Mouse (Mus musculus) CH12.LX (cell line): ENCODE data around the gene Mettl26. TPM values are rescaled to one million over a fixed set of nuclear protein-coding genes. Genes with fewer than 3 reads are reported as not detected.
A peak's percentile ranks its signal among the peaks of the same experiment; 100 is the strongest.

ENCODE experiments used
- DNase-seq: peaks from one replicate; pipeline ENCODE4 v3.0.0-alpha.2; 2013; ENCODE audit errors: extremely low read depth
- H3K27ac ChIP-seq: 2 replicates; pipeline ENCODE4 v1.5.1; 2012; ENCODE audit warnings: low read depth, mild to moderate bottlenecking, control low read depth, moderate library complexity; ENCODE audit not compliant: insufficient read depth
- H3K27me3 ChIP-seq: replicated peaks from 2 replicates; pipeline ENCODE3; 2012; ENCODE audit warnings: inconsistent platforms
- H3K36me3 ChIP-seq, 2 experiments: replicated peaks in 1 of 2; 2 replicates each; pipeline versions ENCODE3 to v1.6.1; 2012; ENCODE audit warnings: inconsistent platforms in 1 of 2, low read length in 1 of 2, mild to moderate bottlenecking in 1 of 2, mixed read lengths in 1 of 2, moderate library complexity in 1 of 2; ENCODE audit not compliant: control insufficient read depth in 1 of 2, insufficient read depth in 1 of 2
- H3K4me1 ChIP-seq, 2 experiments: 2 replicates each; pipeline ENCODE4 v1.6.1; 2012; ENCODE audit warnings: inconsistent platforms in 1 of 2, moderate library complexity in 1 of 2; ENCODE audit not compliant: insufficient read depth in 2 of 2, control insufficient read depth in 1 of 2
- H3K4me2 ChIP-seq: 2 replicates; pipeline ENCODE4 v1.6.1; 2012; ENCODE audit warnings: low read depth, mild to moderate bottlenecking, control low read depth; ENCODE audit not compliant: poor library complexity, insufficient read depth, severe bottlenecking
- H3K4me3 ChIP-seq, 3 experiments: fragments of 150-350 bp in 1 of 3; sonication (generic) in 1 of 3; replicated peaks in 1 of 3; 2 replicates each; pipeline versions ENCODE3 to v1.5.1; 2011 to 2012; ENCODE audit warnings: low read depth in 2 of 3, low read length in 2 of 3, mild to moderate bottlenecking in 2 of 3, moderate library complexity in 2 of 3, control low read depth in 1 of 3, improper control_type of control experiment in 1 of 3, inconsistent platforms in 1 of 3, mixed read lengths in 1 of 3; ENCODE audit not compliant: poor library complexity in 1 of 3
- H3K79me2 ChIP-seq: replicated peaks from 2 replicates; pipeline ENCODE4 v1.6.1; 2012; ENCODE audit warnings: mild to moderate bottlenecking, moderate library complexity; ENCODE audit not compliant: control insufficient read depth, poor library complexity, insufficient read depth, severe bottlenecking; ENCODE audit errors: extremely low read depth
- H3K9ac ChIP-seq: 2 replicates; pipeline ENCODE4 v1.6.1; 2012; ENCODE audit warnings: low read depth, mild to moderate bottlenecking, control low read depth, moderate library complexity; ENCODE audit not compliant: insufficient read depth
- H3K9me3 ChIP-seq: replicated peaks from 2 replicates; pipeline ENCODE3; 2012; ENCODE audit warnings: low read length, inconsistent platforms, mixed read lengths
- BHLHE40 ChIP-seq: IDR thresholded peaks from 2 replicates; pipeline ENCODE4 v1.6.1; 2011; ENCODE audit warnings: mild to moderate bottlenecking, low read depth, low read length, improper control_type of control experiment
- CHD1 ChIP-seq: IDR thresholded peaks from 2 replicates; pipeline ENCODE4 v1.6.1; 2012; ENCODE audit warnings: low read depth, low read length, improper control_type of control experiment, inconsistent platforms
- CHD2 ChIP-seq: IDR thresholded peaks from 2 replicates; pipeline ENCODE4 v1.6.1; 2011; ENCODE audit warnings: low read length, improper control_type of control experiment
- CTCF ChIP-seq, 2 experiments: IDR thresholded peaks in 1 of 2; conservative IDR thresholded peaks in 1 of 2; 2 replicates each; pipeline ENCODE4 v1.5.1; 2011 to 2012; ENCODE audit warnings: low read depth in 2 of 2, low read length in 2 of 2, improper control_type of control experiment in 1 of 2, inconsistent platforms in 1 of 2, mild to moderate bottlenecking in 1 of 2, moderate library complexity in 1 of 2
- E2F4 ChIP-seq: IDR thresholded peaks from 2 replicates; pipeline ENCODE4 v1.6.1; 2011; ENCODE audit warnings: low read depth, low read length, improper control_type of control experiment; ENCODE audit not compliant: insufficient replicate concordance
- EP300 ChIP-seq: IDR thresholded peaks from 2 replicates; pipeline ENCODE4 v1.6.1; 2011; ENCODE audit warnings: low read length, improper control_type of control experiment
- ETS1 ChIP-seq: conservative IDR thresholded peaks from 2 replicates; pipeline ENCODE4 v1.6.1; 2012; ENCODE audit warnings: low read depth, mild to moderate bottlenecking, inconsistent platforms, low read length, improper control_type of control experiment, moderate library complexity
- IRF4 ChIP-seq: IDR thresholded peaks from 2 replicates; pipeline ENCODE4 v1.6.1; 2014; ENCODE audit warnings: low read depth, mild to moderate bottlenecking, inconsistent platforms, low read length, improper control_type of control experiment
- JUN ChIP-seq: IDR thresholded peaks from 2 replicates; pipeline ENCODE4 v1.6.1; 2011; ENCODE audit warnings: low read depth, mild to moderate bottlenecking, low read length, improper control_type of control experiment, moderate library complexity; ENCODE audit not compliant: insufficient read depth
- KAT2A ChIP-seq: IDR thresholded peaks from 2 replicates; pipeline ENCODE4 v1.6.1; 2012; ENCODE audit warnings: low read length, improper control_type of control experiment, inconsistent platforms; ENCODE audit not compliant: insufficient replicate concordance
- MAX ChIP-seq: IDR thresholded peaks from 2 replicates; pipeline ENCODE4 v1.6.1; 2011; ENCODE audit warnings: low read length, improper control_type of control experiment
- MXI1 ChIP-seq: IDR thresholded peaks from 2 replicates; pipeline ENCODE4 v1.6.1; 2011; ENCODE audit warnings: mild to moderate bottlenecking, low read depth, low read length, improper control_type of control experiment
- NELFE ChIP-seq: IDR thresholded peaks from 2 replicates; pipeline ENCODE4 v1.6.1; 2011; ENCODE audit warnings: low read depth, low read length, improper control_type of control experiment
- NRF1 ChIP-seq: IDR thresholded peaks from 2 replicates; pipeline ENCODE4 v1.6.1; 2014; ENCODE audit warnings: low read depth, mild to moderate bottlenecking, inconsistent platforms, low read length, improper control_type of control experiment, moderate library complexity
- PAX5 ChIP-seq: IDR thresholded peaks from 2 replicates; pipeline ENCODE4 v1.6.1; 2012; ENCODE audit warnings: low read length, inconsistent platforms, mixed read lengths
- RCOR1 ChIP-seq: conservative IDR thresholded peaks from 2 replicates; pipeline ENCODE4 v1.6.1; 2012; ENCODE audit warnings: low read depth, mild to moderate bottlenecking, inconsistent platforms, low read length, improper control_type of control experiment
- SIN3A ChIP-seq: IDR thresholded peaks from 2 replicates; pipeline ENCODE4 v1.6.1; 2012; ENCODE audit warnings: low read length, improper control_type of control experiment, inconsistent platforms
- TBP ChIP-seq: conservative IDR thresholded peaks from 2 replicates; pipeline ENCODE4 v1.6.1; 2011; ENCODE audit warnings: low read depth, low read length, improper control_type of control experiment
- TCF12 ChIP-seq: IDR thresholded peaks from 2 replicates; pipeline ENCODE4 v1.6.1; 2014; ENCODE audit warnings: low read depth, mild to moderate bottlenecking, inconsistent platforms, low read length, improper control_type of control experiment
- USF1 ChIP-seq: IDR thresholded peaks from 2 replicates; pipeline ENCODE4 v1.6.1; 2014; ENCODE audit warnings: low read depth, mild to moderate bottlenecking, inconsistent platforms, low read length, improper control_type of control experiment
- USF2 ChIP-seq: conservative IDR thresholded peaks from 2 replicates; pipeline ENCODE4 v1.6.1; 2011; ENCODE audit warnings: low read depth, low read length, improper control_type of control experiment
- ZC3H11A ChIP-seq: IDR thresholded peaks from 2 replicates; pipeline ENCODE4 v1.6.1; 2012; ENCODE audit warnings: low read depth, mild to moderate bottlenecking, inconsistent platforms, low read length, improper control_type of control experiment
- ZKSCAN1 ChIP-seq: IDR thresholded peaks from 2 replicates; pipeline ENCODE4 v1.6.1; 2012; ENCODE audit warnings: low read depth, inconsistent platforms, low read length, improper control_type of control experiment, borderline replicate concordance
- dilution Hi-C: fragments of 300-500 bp; cut with MboI; formaldehyde crosslinking; loops from 2 replicates; pipeline ENCODE4 v1.14.3; 2020; ENCODE audit warnings: low sequenced_read_pairs; ENCODE audit not compliant: extremely low pct_unique_long_range_greater_than_20kb, extremely low pct_ligation_motif_present
- in situ Hi-C: fragments of 300-500 bp; cut with MboI; formaldehyde crosslinking; loops from 3 replicates; pipeline ENCODE4 v1.14.3; 2019; ENCODE audit warnings: low sequenced_read_pairs, low pct_ligation_motif_present, low pct_unique_long_range_greater_than_20kb, mixed read lengths
- polyA plus RNA-seq: library from polyadenylated mRNA; unstranded; fragments of >175 nt; gene quantifications from 2 replicates; pipeline ENCODE4 v1.2.1, GENCODE M21; 2012; ENCODE audit warnings: low read depth; ENCODE audit not compliant: insufficient read length
- total RNA-seq, 2 experiments: library from RNA; depleted of rRNA; stranded (reverse); fragments of 300-350 nt in 1 of 2; fragments of >200 nt in 1 of 2; gene quantifications; 2 replicates each; pipeline ENCODE4 v1.2.3; 2012 to 2014

Mettl26 gene
- total and polyA plus RNA-seq, 3 experiments = 29.8 to 52.5 (median 33.0) TPM

GRCm38 (mm10) chr17:25878611-25879180, 3.8 kb downstream of the Mettl26 start:
- H3K9me3 ChIP-seq = no peaks in the 10 kb centered on the region
- no peaks in the 10 kb centered on the region for H3K79me2 ChIP-seq
- no peak overlapping the region for H3K27ac ChIP-seq
- in situ Hi-C loops = no loop called here
- no peak overlapping the region for H3K9ac ChIP-seq
- peaks cover 6 to 18% of the 10 kb centered on the region in 2 experiments for H3K4me1 ChIP-seq
- TF ChIP-seq JUN = no peak
- TF ChIP-seq IRF4 = no peak
- TF ChIP-seq ZC3H11A = no peak
- TF ChIP-seq, all 38 proteins: peak for 0
- dilution Hi-C loops = no loop called here
- Histone ChIP-seq H3K4me3 (no peak overlapping the region), H3K4me2 (no peak overlapping the region), H3K27me3 (no peaks in the 10 kb centered on the region), H3K36me3 (peaks cover 45 to 71% of the 10 kb centered on the region in 2 experiments)
- DNase-seq = no peak

- Histone ChIP-seq H3K4me1 (peaks cover 4 to 12% of the 10 kb centered on the region in 2 experiments), H3K4me3 (no peak overlapping the region), H3K36me3 (peaks cover 51 to 77% of the 10 kb centered on the region in 2 experiments), H3K27me3 (no peaks in the 10 kb centered on the region), H3K27ac (no peak overlapping the region), H3K4me2 (no peak overlapping the region), H3K9me3 (no peaks in the 10 kb centered on the region), H3K9ac (no peak overlapping the region), H3K79me2 (no peaks in the 10 kb centered on the region)
- no peak for DNase-seq
- TF ChIP-seq NELFE (no peak), MXI1 (no peak), USF2 (no peak), CTCF (conservative IDR thresholded peaks at IDR 0.05 in 1 of 2, IDR thresholded peaks at IDR 0.05 in 1 of 2; ENCODE audit: low read depth in 2 of 2, low read length in 2 of 2) (peak; percentile 22 to 45; a peak in 3 of 4 replicates), TBP (no peak), CHD1 (no peak), BHLHE40 (no peak), ZKSCAN1 (no peak)
- in situ Hi-C loops (no loop called here), dilution Hi-C loops (no loop called here)
Observed at GRCm38 (mm10) chr17:25879261-25879660, 4.4 kb downstream of the Mettl26 start.

GRCm38 (mm10) chr17:25879750-25880149, 4.9 kb downstream of the Mettl26 start:
- no peaks in the 10 kb centered on the region for H3K79me2 ChIP-seq
- H3K27me3 ChIP-seq = no peaks in the 10 kb centered on the region
- H3K9ac ChIP-seq = no peak overlapping the region
- no peak overlapping the region for H3K4me2 ChIP-seq
- in situ Hi-C loops (loop anchor here (5.0 kb wide), 3 partner anchors 38 to 213 kb away; partner anchors contain the start of genes Decr2 and Rab40c), dilution Hi-C loops (no loop called here)
- no peak for TF ChIP-seq TCF12
- TF ChIP-seq RCOR1 = no peak
- TF ChIP-seq SIN3A = no peak
- TF ChIP-seq KAT2A = no peak
- no peak for TF ChIP-seq EP300
- no peak for TF ChIP-seq CHD2
- no peak for TF ChIP-seq PAX5
- no peak for TF ChIP-seq ETS1
- no peak for TF ChIP-seq E2F4
- TF ChIP-seq ZC3H11A = no peak
- no peak for TF ChIP-seq USF1
- TF ChIP-seq MAX = no peak
- no peak for TF ChIP-seq NRF1
- no peak overlapping the region for H3K27ac ChIP-seq
- peaks cover 4 to 11% of the 10 kb centered on the region in 2 experiments for H3K4me1 ChIP-seq
- peaks cover 56 to 81% of the 10 kb centered on the region in 2 experiments for H3K36me3 ChIP-seq
- no peak overlapping the region for H3K4me3 ChIP-seq
- DNase-seq = no peak
- no peaks in the 10 kb centered on the region for H3K9me3 ChIP-seq
